Mouse (Mus musculus) C2C12 (cell line): Measurements from ENCODE around the gene Acy3.

Experiments
- CTCF ChIP-seq: IDR thresholded peaks from one replicate; pipeline ENCODE4 v1.5.1; 2011; ENCODE audit not compliant: control insufficient read depth, insufficient read depth, insufficient read length
- MAX ChIP-seq: IDR thresholded peaks from one replicate; pipeline ENCODE4 v1.6.1; 2011; ENCODE audit warnings: mild to moderate bottlenecking, control low read depth
- MYOD1 ChIP-seq: IDR thresholded peaks from one replicate; pipeline ENCODE4 v1.6.1; 2011; ENCODE audit warnings: low read depth; ENCODE audit not compliant: control insufficient read depth, insufficient read length

DNA sequence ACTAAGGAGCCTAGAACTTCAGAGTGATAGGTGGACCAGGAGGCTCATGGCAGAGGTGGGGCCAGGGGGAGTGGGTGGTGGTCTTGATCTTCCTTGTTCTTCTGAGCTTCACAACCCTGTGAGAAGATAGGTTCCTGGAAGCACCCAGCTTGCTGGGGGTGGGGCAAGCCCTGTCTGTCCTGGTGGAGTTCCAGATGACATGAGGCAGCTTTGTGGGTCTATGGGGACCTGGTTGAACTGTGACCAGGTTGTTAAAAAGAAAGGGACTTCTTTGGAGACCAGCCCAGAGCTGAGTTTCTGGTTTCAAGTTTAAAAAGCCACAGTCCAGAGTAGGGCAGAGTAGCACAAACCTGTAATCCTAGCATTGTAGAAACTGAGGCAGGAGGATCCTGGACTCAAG lies 27.3 kb upstream of the Acy3 start:
- TF ChIP-seq MYOD1 = no peak
- TF ChIP-seq CTCF = no peak
- no peak for TF ChIP-seq MAX
